Mouse (Mus musculus) heart, postnatal 0 days (tissue): ENCODE data around the gene Dlgap4.

Experiments used
- CTCF ChIP-seq: IDR thresholded peaks from 2 replicates; pipeline ENCODE4 v1.5.1; 2016; ENCODE audit warnings: antibody characterized with exemption, control low read depth, low read depth
- EP300 ChIP-seq: IDR thresholded peaks from 2 replicates; pipeline ENCODE4 v1.6.1; 2016; ENCODE audit warnings: antibody characterized with exemption, low read depth

GRCm38 (mm10) chr2:156778571-156778970 is 165.1 kb downstream of the Dlgap4 start:
- no peak for TF ChIP-seq EP300
- TF ChIP-seq CTCF, result no peak
